Mouse (Mus musculus) heart, embryonic 11.5 days (tissue): ENCODE results near the gene Tulp1. TPM values are rescaled to one million over a fixed set of nuclear protein-coding genes. Genes with fewer than 3 reads are reported as not detected.

Experiments
- ATAC-seq: fragments of 200-750 bp; cut with Nextera tagmentation; replicated peaks from 2 replicates; pipeline ENCODE4 v1.8.0; 2017; ENCODE audit warnings: moderate library complexity; ENCODE audit not compliant: insufficient number of reproducible peaks, low FRiP score, low TSS enrichment
- H3K27ac ChIP-seq: fragments of 300-500 bp; sonication (generic); 2 replicates; pipeline ENCODE4 v1.5.1; 2014; ENCODE audit warnings: mild to moderate bottlenecking, low read depth, low read length
- H3K27me3 ChIP-seq: fragments of 300-500 bp; sonication (generic); 2 replicates; pipeline ENCODE4 v1.6.1; 2014; ENCODE audit warnings: mild to moderate bottlenecking, low read length, mixed read lengths; ENCODE audit not compliant: control insufficient read depth, insufficient read depth
- H3K36me3 ChIP-seq: fragments of 300-500 bp; sonication (generic); 2 replicates; pipeline ENCODE4 v1.6.1; 2014; ENCODE audit warnings: mild to moderate bottlenecking, low read length, moderate library complexity, mixed read lengths; ENCODE audit not compliant: control insufficient read depth, insufficient read depth
- H3K4me1 ChIP-seq: fragments of 300-500 bp; sonication (generic); 2 replicates; pipeline ENCODE4 v1.6.1; 2014; ENCODE audit warnings: low read length; ENCODE audit not compliant: control insufficient read depth, insufficient read depth
- H3K4me2 ChIP-seq: fragments of 300-500 bp; sonication (generic); 2 replicates; pipeline ENCODE4 v1.6.1; 2014; ENCODE audit warnings: mild to moderate bottlenecking, moderate library complexity
- H3K4me3 ChIP-seq: fragments of 300-500 bp; sonication (generic); 2 replicates; pipeline ENCODE4 v1.5.1; 2014; ENCODE audit warnings: low read depth, low read length
- H3K9ac ChIP-seq: fragments of 300-500 bp; sonication (generic); 2 replicates; pipeline ENCODE4 v1.6.1; 2014; ENCODE audit warnings: mild to moderate bottlenecking, low read depth, low read length, moderate library complexity
- H3K9me3 ChIP-seq: fragments of 300-500 bp; sonication (generic); replicated peaks from 2 replicates; pipeline ENCODE4 v1.6.1; 2016; ENCODE audit warnings: low read length; ENCODE audit not compliant: control insufficient read depth
- WGBS: fragments of 180-500 bp; shearing (Covaris S2); extraction: QIAGEN DNeasy Blood & Tissue Kit; methylation state at CpG from one replicate; pipeline ENCODE4 v1.1.7; 2014; ENCODE audit not compliant: insufficient replicate concordance; 5-methylcytosine and 5-hydroxymethylcytosine counted together
- polyA plus RNA-seq: library from polyadenylated mRNA; unstranded; fragments of >200 nt; fragmentation: Nextera tagmentation; extraction: Ambion mirVana; gene quantifications from 2 replicates; pipeline ENCODE4 v1.2.1, GENCODE M21; 2014

Tulp1 gene
- polyA plus RNA-seq, 1 experiment from 2014 or later = 2.9 TPM

DNA sequence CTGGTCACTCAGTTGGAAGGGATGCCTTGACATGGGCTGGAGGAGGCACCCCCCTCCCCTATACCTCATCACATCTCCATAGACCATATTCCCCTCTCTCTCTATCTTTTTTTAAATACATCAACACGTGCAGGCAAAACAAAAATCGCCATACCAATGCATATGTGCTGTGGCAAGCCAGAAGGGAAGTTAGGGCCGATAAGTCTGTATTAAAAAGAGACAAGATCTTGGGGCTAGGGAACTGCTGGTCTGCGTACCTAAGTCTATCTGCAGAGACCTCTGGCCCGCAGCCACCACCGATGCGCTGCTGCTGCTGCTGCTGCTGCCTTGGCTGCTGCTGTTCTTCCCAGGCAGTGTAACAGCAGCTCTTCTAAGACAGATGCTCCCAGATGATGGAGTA, 30.0 kb upstream of the Tulp1 start:
- Histone ChIP-seq H3K4me1 (peaks cover 5% of the 10 kb centered on the region; the same call in 1 of the 2 replicates), H3K4me3 (no peak overlapping the region), H3K27me3 (no peaks in the 10 kb centered on the region), H3K4me2 (no peak overlapping the region), H3K27ac (no peak overlapping the region), H3K9me3 (no peaks in the 10 kb centered on the region), H3K9ac (no peak overlapping the region), H3K36me3 (no peaks in the 10 kb centered on the region)
- no peak for ATAC-seq
- WGBS = 68% methylated on average over 7 of the region's 7 CpGs

DNA sequence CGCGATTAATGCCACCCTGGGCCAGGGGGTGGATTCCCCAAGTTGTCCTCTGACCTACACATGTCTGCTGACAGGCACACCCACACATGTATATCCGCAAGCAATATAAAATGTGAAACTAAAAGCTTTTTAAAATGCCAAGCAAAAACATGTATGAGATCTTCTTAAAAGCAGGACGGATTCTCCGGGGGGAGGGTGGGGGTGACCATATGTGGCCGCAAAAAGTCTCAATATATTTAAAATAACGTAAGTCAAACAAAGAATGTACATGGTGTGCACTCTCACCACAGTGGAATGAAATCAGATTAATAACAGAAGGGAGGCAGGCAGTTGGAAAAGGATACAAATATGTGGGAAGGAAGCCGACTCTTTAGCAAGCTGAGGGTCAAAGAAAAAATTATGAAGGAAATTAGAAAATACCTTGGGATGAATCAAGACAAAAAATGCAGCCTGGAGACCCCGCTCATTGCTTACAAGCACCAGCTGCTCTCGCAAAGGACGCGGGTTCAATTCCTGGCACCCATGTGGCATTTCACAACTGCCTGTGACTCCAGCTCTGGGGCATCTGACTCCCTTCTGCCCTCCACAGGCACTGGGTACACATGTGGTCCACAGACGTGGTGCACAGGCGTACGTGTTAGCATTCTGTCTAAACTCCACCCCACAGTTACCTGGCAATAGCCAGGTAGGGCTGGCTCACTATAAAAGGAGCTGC, 29.2 kb upstream of the Tulp1 start:
- H3K9me3 ChIP-seq = no peaks in the 10 kb centered on the region
- no peaks in the 10 kb centered on the region for H3K36me3 ChIP-seq
- peaks cover 5% of the 10 kb centered on the region; the same call in 1 of the 2 replicates for H3K4me1 ChIP-seq
- H3K4me3 ChIP-seq = no peak overlapping the region
- H3K27ac ChIP-seq = no peak overlapping the region
- no peak for ATAC-seq
- H3K27me3 ChIP-seq = peaks cover 4% of the 10 kb centered on the region
- WGBS = 76% methylated on average over 15 of the region's 15 CpGs
- H3K9ac ChIP-seq = no peak overlapping the region
- H3K4me2 ChIP-seq = no peak overlapping the region

DNA sequence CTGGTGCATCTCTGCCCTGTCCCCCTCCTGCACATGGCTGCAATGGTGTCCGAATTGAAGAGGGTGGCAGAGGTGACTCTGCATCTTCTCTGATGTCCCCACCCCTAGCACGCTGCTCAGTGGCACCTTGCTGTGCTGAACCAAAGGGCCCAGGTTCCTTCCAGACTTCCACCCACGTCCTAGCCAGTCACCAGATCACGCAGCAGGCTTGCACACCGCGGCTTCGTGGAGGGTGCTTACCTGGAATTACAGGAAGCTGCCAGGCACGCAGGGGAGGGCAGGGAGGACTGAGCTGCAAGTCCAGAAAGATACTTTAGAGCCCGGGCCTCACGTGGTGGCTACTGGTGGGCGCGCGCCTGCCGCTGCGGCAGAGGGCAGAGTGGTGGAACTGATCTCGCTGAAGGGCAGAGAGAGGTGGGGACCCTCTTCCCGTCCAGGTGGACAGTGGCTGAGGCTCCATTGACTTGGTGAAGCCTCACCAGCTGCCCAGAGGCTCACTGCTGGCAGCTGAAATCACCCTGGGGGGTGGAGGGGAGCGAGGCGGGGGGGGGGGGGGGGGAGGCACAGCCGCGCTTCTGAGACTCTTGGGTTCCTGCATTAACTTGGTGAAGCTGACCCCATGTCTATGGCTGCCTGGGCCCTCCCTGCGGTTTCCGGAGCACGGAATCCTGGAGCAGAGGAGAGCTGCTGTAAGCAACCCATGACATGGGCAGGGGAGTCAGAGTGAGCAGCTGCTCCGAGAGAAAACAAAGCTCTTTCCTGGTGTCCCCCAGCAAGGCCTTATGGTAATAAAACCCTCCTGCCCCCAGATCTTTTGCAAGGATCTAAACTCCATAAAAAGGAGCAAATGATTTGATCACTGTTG, 26.8 kb upstream of the Tulp1 start:
- ATAC-seq = no peak
- H3K27ac ChIP-seq = no peak overlapping the region

DNA sequence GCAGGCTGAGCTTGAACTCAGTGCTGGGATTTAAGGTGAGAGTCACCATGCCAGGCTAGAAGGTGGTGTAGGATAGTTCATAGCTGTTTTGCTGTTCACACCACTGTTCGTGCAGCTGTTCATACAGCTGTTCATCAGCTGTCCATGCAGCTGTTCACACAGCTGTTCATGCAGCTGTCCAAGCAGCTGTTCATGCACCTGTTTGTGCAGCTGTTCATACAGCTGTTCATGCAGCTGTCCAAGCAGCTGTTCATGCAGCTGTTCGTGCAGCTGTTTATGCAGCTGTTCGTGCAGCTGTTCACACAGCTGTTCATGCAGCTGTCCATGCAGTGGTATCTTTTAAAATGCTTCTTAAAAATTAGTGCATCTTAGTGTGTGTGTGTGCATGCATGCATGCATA, 23.5 kb upstream of the Tulp1 start:
- WGBS = 77% methylated on average over 3 of the region's 3 CpGs
- H3K36me3 ChIP-seq = no peaks in the 10 kb centered on the region
- no peak overlapping the region for H3K4me3 ChIP-seq
- peaks cover 37% of the 10 kb centered on the region for H3K27me3 ChIP-seq
- H3K9ac ChIP-seq = no peak overlapping the region
- no peak for ATAC-seq
- H3K9me3 ChIP-seq = no peaks in the 10 kb centered on the region; the same call in 1 of the 2 replicates
- H3K4me2 ChIP-seq = no peak overlapping the region
- H3K27ac ChIP-seq = no peak overlapping the region
- peaks cover 8% of the 10 kb centered on the region; the same call in 1 of the 2 replicates for H3K4me1 ChIP-seq

More for the DNA sequence above, 26.8 kb upstream of the Tulp1 start:
- no peaks in the 10 kb centered on the region for H3K36me3 ChIP-seq
- 5% methylated on average over 23 of the region's 25 CpGs for WGBS
- H3K4me1 ChIP-seq = peaks cover 5% of the 10 kb centered on the region; the same call in 1 of the 2 replicates
- H3K4me3 ChIP-seq = peak overlapping the region; percentile 21; the same call in 1 of the 2 replicates
- H3K27me3 ChIP-seq = peaks cover 26% of the 10 kb centered on the region
- 0 out of 2 replicates have a peak overlapping the region, but pooled peaks have one; percentile 12 for H3K9ac ChIP-seq
- H3K9me3 ChIP-seq = no peaks in the 10 kb centered on the region
- peak overlapping the region; percentile 53 for H3K4me2 ChIP-seq

DNA sequence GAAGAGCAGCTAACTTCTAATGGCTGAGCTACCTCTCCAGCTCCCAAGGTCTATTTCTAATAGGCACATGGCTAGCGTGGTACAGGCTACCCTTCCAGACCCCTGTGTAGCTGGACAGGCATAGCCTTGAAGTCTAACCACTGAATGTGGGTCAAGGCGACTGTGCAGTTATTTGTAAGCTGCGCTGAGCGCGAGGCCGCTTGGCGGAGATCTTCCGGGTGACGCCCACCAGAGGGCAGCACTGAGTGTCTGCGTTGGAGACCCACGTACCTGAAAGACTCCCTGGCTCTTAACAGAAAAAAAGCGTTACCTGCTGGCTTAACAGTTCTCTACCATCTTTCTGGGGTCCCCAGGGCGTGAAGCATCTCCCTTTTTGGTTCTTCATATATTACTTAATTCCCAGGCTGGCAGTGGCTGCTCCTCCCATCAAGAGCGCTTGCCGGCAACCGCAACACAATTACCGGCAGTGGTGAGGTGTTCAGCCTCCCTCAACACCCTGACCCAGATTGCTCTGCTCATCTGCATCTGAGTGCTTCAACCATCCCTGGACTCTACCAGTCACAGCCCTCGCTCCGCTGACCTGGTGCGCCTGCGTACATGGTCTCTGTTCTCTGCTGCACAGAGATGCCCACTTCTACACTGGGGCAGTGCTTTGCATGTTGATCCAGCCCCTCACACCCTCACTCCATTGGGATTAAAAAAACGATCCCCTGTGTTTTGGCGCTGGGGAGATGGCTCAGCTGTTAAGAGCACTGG, 21.3 kb upstream of the Tulp1 start:
- peaks cover 2% of the 10 kb centered on the region; the same call in 1 of the 2 replicates for H3K4me1 ChIP-seq
- H3K36me3 ChIP-seq = no peaks in the 10 kb centered on the region
- H3K9me3 ChIP-seq = no peaks in the 10 kb centered on the region; the same call in 1 of the 2 replicates
- H3K27me3 ChIP-seq = peaks cover 37% of the 10 kb centered on the region
- no peak overlapping the region for H3K9ac ChIP-seq
- no peak for ATAC-seq
- H3K4me2 ChIP-seq = peak overlapping the region; percentile 53
- peak overlapping the region; percentile 11; the same call in 1 of the 2 replicates for H3K4me3 ChIP-seq
- no peak overlapping the region for H3K27ac ChIP-seq
- WGBS = 5% methylated on average over 23 of the region's 23 CpGs

DNA sequence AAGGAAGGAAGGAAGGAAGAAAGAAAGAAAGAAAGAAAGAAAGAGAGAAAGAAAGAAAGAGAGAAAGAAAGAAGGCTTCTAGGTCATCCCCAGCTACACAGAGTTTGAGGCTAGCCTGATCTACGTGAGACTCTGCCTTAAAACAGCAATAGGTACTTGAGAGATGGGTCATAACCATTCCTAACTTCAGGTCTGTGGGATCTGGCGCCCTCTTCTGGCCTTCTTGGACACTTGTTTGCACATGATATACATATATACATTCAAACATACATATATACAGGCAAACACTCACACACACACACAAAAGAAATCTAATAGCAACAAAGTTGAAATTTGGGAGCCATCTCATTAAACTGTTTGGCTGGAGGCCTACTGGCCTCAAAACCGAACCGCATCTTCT, 19.3 kb upstream of the Tulp1 start:
- no peak for ATAC-seq
- Histone ChIP-seq H3K4me3 (no peak overlapping the region), H3K27ac (no peak overlapping the region), H3K4me1 (0 out of 2 replicates have a peak, but pooled peaks cover 2% of the 10 kb centered on the region), H3K27me3 (peaks cover 36% of the 10 kb centered on the region), H3K36me3 (no peaks in the 10 kb centered on the region), H3K9ac (no peak overlapping the region), H3K4me2 (no peak overlapping the region), H3K9me3 (no peaks in the 10 kb centered on the region; the same call in 1 of the 2 replicates)
- WGBS = 64% methylated on average over 4 of the region's 4 CpGs

DNA sequence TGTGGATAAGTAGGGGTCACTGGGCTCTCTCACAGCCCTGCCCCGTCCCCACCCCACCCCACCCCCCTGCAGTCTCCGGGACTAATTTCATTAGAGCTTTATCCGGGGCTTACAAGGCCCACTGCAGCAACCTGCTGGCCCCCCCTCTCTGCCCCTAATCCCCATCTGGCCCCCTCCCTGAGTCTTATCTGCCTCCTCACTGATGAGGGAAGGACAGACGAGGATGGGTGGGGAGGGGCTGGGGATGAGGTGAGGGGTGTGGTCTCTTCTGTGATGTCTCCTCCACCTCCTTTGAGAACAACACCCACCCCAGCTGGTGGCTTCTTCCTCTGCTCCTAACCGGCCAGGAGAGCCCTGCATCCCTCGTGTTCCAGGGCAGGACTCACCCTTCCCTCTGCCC, 15.2 kb upstream of the Tulp1 start:
- H3K27me3 ChIP-seq = peaks cover 13% of the 10 kb centered on the region
- no peaks in the 10 kb centered on the region; the same call in 1 of the 2 replicates for H3K4me1 ChIP-seq
- H3K4me2 ChIP-seq = no peak overlapping the region
- H3K9ac ChIP-seq = no peak overlapping the region
- H3K36me3 ChIP-seq = no peaks in the 10 kb centered on the region
- no peak for ATAC-seq
- H3K9me3 ChIP-seq = no peaks in the 10 kb centered on the region; the same call in 1 of the 2 replicates
- no peak overlapping the region for H3K27ac ChIP-seq
- WGBS = 3% methylated on average over 6 of the region's 6 CpGs
- H3K4me3 ChIP-seq = no peak overlapping the region

DNA sequence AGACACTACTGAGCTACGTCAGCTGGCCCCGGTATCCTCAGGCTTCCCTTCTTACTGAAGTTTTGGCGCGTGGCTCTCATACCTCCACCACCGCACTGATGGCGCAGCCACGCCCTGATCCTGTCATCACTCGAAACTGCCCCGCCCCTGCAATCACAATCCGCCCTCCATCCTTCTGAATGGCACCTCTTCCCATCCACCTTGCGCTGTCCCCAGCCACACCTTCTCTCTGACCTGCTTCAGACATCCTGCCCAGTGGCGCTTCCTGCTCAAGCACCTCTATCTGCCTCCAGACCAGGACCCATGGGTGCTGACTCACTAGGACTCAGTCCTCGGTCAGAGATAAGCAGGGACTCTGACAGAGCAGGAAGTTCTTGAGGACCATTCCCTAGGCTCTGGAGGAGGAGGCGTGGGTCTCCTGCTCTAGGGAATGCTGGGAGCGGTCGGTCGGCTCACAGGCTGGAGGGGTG, 10.6 kb upstream of the Tulp1 start:
- H3K27me3 ChIP-seq = peaks cover 28% of the 10 kb centered on the region
- no peak overlapping the region for H3K4me2 ChIP-seq
- H3K4me1 ChIP-seq = no peaks in the 10 kb centered on the region; the same call in 1 of the 2 replicates
- ATAC-seq = no peak
- 8% methylated on average over 17 of the region's 17 CpGs for WGBS
- H3K36me3 ChIP-seq = no peaks in the 10 kb centered on the region
- H3K27ac ChIP-seq = 0 out of 2 replicates have a peak overlapping the region, but pooled peaks have one; percentile 22
- no peaks in the 10 kb centered on the region for H3K9me3 ChIP-seq
- H3K4me3 ChIP-seq = no peak overlapping the region
- H3K9ac ChIP-seq = no peak overlapping the region
